Mouse (Mus musculus) midbrain, postnatal 0 days (tissue): ENCODE measurements around the gene Eml3. TPM values are rescaled to one million over a fixed set of nuclear protein-coding genes. Genes with fewer than 3 reads are reported as not detected.

ENCODE experiments used
- ATAC-seq: fragments of 200-750 bp; cut with Nextera tagmentation; 2 replicates; pipeline ENCODE4 v1.8.0; 2017; ENCODE audit warnings: moderate number of reproducible peaks, mild to moderate bottlenecking, moderate TSS enrichment, moderate library complexity; ENCODE audit not compliant: low FRiP score
- DNase-seq: peaks from one replicate; pipeline ENCODE4 v3.0.0-alpha.2; 2015; ENCODE audit warnings: low spot score
- H3K27ac ChIP-seq: fragments of 300-500 bp; sonication (generic); 2 replicates; pipeline ENCODE4 v1.5.1; 2014; ENCODE audit warnings: low read depth, mild to moderate bottlenecking, low read length, mixed read lengths
- H3K27me3 ChIP-seq: fragments of 300-500 bp; sonication (generic); 2 replicates; pipeline ENCODE4 v1.6.1; 2014; ENCODE audit warnings: low read length, control low read depth, mixed read lengths; ENCODE audit not compliant: insufficient read depth
- H3K36me3 ChIP-seq: fragments of 300-500 bp; sonication (generic); 2 replicates; pipeline ENCODE4 v1.6.1; 2014; ENCODE audit warnings: low read length, control low read depth, mixed read lengths; ENCODE audit not compliant: insufficient read depth
- H3K4me1 ChIP-seq: fragments of 300-500 bp; sonication (generic); 2 replicates; pipeline ENCODE4 v1.6.1; 2014; ENCODE audit warnings: mild to moderate bottlenecking, control low read depth, antibody characterized with exemption, low read length, mixed read lengths; ENCODE audit not compliant: insufficient read depth
- H3K4me2 ChIP-seq: fragments of 300-500 bp; sonication (generic); 2 replicates; pipeline ENCODE4 v1.6.1; 2014; ENCODE audit warnings: low read depth, mild to moderate bottlenecking, low read length, mixed read lengths; ENCODE audit not compliant: poor library complexity, severe bottlenecking
- H3K4me3 ChIP-seq: fragments of 300-500 bp; sonication (generic); 2 replicates; pipeline ENCODE4 v1.5.1; 2014; ENCODE audit warnings: low read depth, mild to moderate bottlenecking, low read length, moderate library complexity
- H3K9ac ChIP-seq: fragments of 300-500 bp; sonication (generic); replicated peaks from 2 replicates; pipeline ENCODE4 v1.6.1; 2014; ENCODE audit warnings: mild to moderate bottlenecking, low read length, moderate library complexity, mixed read lengths; ENCODE audit not compliant: poor library complexity, severe bottlenecking
- H3K9me3 ChIP-seq: fragments of 300-500 bp; sonication (generic); 2 replicates; pipeline ENCODE4 v1.6.1; 2016; ENCODE audit warnings: low read length, control low read depth
- CTCF ChIP-seq: IDR thresholded peaks from 2 replicates; pipeline ENCODE4 v1.5.1; 2016; ENCODE audit warnings: antibody characterized with exemption, mild to moderate bottlenecking
- WGBS: fragments of 180-500 bp; shearing (Covaris S2); extraction: QIAGEN DNeasy Blood & Tissue Kit; methylation state at CpG from one replicate; pipeline ENCODE4 v1.1.7; 2014; 5-methylcytosine and 5-hydroxymethylcytosine counted together
- polyA plus RNA-seq: library from polyadenylated mRNA; unstranded; fragments of >200 nt; fragmentation: Nextera tagmentation; extraction: Ambion mirVana; gene quantifications from 2 replicates; pipeline ENCODE4 v1.2.1, GENCODE M21; 2015
- total RNA-seq: library from RNA; depleted of rRNA; stranded (reverse); fragments of >200 nt; gene quantifications from 2 replicates; pipeline ENCODE4 v1.2.3, GENCODE M21; 2014

The Eml3 gene
- total and polyA plus RNA-seq, 2 experiments from 2014 or later, result 8.7 to 9.3 TPM

DNA sequence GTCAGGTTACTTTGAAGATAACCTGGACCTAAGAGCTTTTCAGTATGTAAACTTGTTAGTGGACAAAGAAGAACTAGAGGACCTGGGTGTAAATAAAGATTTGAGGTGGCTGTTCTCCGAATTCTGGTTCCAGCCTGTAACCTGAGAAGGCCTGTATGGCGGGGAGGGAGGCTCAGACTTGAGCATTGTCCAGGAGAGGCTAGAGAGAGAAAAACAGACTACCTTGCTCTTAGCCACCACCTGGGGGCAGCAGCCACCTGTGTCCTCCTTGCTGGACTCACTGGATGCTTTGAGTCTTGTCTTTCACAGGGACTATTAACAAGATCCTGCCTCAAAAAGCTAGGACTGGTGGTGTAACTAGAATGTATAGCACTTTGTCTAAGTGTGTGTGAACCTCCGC, 47.2 kb downstream of the Eml3 start:
- peak; percentile 71 for DNase-seq

DNA sequence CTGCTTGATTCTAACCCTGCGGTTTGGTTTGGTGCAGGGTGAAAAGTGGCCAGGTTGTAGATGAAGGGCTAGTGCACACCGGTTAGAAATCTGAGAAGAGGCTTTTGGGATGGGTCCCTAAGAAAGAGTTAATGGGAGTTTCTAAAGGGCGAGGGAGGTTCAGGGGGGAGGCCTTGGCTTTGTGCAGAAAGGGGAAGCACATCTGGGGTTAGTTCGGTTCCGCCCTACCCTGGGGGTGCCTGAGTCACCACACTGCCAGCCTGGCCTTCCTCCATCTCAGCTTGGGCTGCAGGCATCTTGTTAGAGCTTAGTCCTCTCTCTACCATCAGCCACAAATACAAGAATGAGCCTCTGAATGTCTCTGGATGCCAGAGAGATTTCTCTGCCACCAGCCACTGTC, 51.4 kb downstream of the Eml3 start:
- TF ChIP-seq CTCF, result no peak
- no peak overlapping the region for H3K27ac ChIP-seq
- WGBS, result 51% methylated on average over 5 of the region's 5 CpGs

More for the DNA sequence above, 47.2 kb downstream of the Eml3 start:
- no peaks in the 10 kb centered on the region for H3K4me1 ChIP-seq
- TF ChIP-seq CTCF, result peak; percentile 86
- peak; percentile 64 for ATAC-seq
- H3K36me3 ChIP-seq, result peaks cover 53% of the 10 kb centered on the region
- no peaks in the 10 kb centered on the region for H3K9me3 ChIP-seq
- no peak overlapping the region for H3K9ac ChIP-seq
- H3K4me3 ChIP-seq, result no peak overlapping the region
- H3K27me3 ChIP-seq, result no peaks in the 10 kb centered on the region
- H3K27ac ChIP-seq, result no peak overlapping the region
- H3K4me2 ChIP-seq, result no peak overlapping the region
- WGBS, result 53% methylated on average over 3 of the region's 3 CpGs

GRCm38 (mm10) chr19:8981450-8982168, 52.3 kb downstream of the Eml3 start:
- Histone ChIP-seq H3K27me3 (no peaks in the 10 kb centered on the region), H3K9me3 (no peaks in the 10 kb centered on the region), H3K36me3 (peaks cover 29% of the 10 kb centered on the region), H3K9ac (no peak overlapping the region), H3K4me2 (no peak overlapping the region), H3K4me1 (peaks cover 10% of the 10 kb centered on the region), H3K4me3 (no peak overlapping the region), H3K27ac (no peak overlapping the region)
- DNase-seq, result peak; percentile 34
- 70% methylated on average over 2 of the region's 2 CpGs for WGBS
- ATAC-seq, result no peak
- no peak for TF ChIP-seq CTCF

More for the DNA sequence above, 51.4 kb downstream of the Eml3 start:
- Histone ChIP-seq H3K9ac (no peak overlapping the region), H3K4me1 (peaks cover 10% of the 10 kb centered on the region), H3K4me2 (no peak overlapping the region), H3K9me3 (no peaks in the 10 kb centered on the region), H3K4me3 (no peak overlapping the region), H3K36me3 (peaks cover 29% of the 10 kb centered on the region), H3K27me3 (no peaks in the 10 kb centered on the region)
- DNase-seq, result no peak
- no peak for ATAC-seq

- H3K4me3 ChIP-seq, result no peak overlapping the region
- peaks cover 10% of the 10 kb centered on the region for H3K4me1 ChIP-seq
- no peak overlapping the region for H3K9ac ChIP-seq
- no peak overlapping the region for H3K4me2 ChIP-seq
- H3K9me3 ChIP-seq, result no peaks in the 10 kb centered on the region
- DNase-seq (no peak), ATAC-seq (no peak)
- H3K36me3 ChIP-seq, result peaks cover 26% of the 10 kb centered on the region
- no peak overlapping the region for H3K27ac ChIP-seq
- H3K27me3 ChIP-seq, result no peaks in the 10 kb centered on the region
- TF ChIP-seq CTCF, result no peak
- WGBS, result 66% methylated on average over 5 of the region's 5 CpGs
These were observed 53.2 kb downstream of the Eml3 start for GRCm38 (mm10) chr19:8982303-8983149.

- ATAC-seq, result no peak
These were observed 53.8 kb downstream of the Eml3 start for GRCm38 (mm10) chr19:8983150-8983650.

More at GRCm38 (mm10) chr19:8983150-8983650, 53.8 kb downstream of the Eml3 start:
- H3K27me3 ChIP-seq, result peaks cover 5% of the 10 kb centered on the region; the same call in 1 of the 2 replicates
- H3K4me3 ChIP-seq, result no peak overlapping the region
- peaks cover 10% of the 10 kb centered on the region for H3K4me1 ChIP-seq
- no peaks in the 10 kb centered on the region for H3K9me3 ChIP-seq
- WGBS, result 60% methylated on average over 4 of the region's 4 CpGs
- no peak overlapping the region for H3K9ac ChIP-seq
- DNase-seq, result no peak
- no peak for TF ChIP-seq CTCF
- no peak overlapping the region for H3K4me2 ChIP-seq
- H3K36me3 ChIP-seq, result peaks cover 23% of the 10 kb centered on the region
- H3K27ac ChIP-seq, result no peak overlapping the region
